Mouse (Mus musculus) thymus, adult 2 months (tissue): ENCODE results near the gene Nav3.

Experiments used
- CTCF ChIP-seq: fragments of 200-500 bp; IDR thresholded peaks from 2 replicates; pipeline ENCODE4 v1.5.1; 2012; ENCODE audit warnings: mild to moderate bottlenecking, control low read depth, low read length, moderate library complexity, borderline replicate concordance; ENCODE audit not compliant: control insufficient read depth, poor library complexity, insufficient read depth; ENCODE audit errors: extremely low read depth
- POLR2A ChIP-seq: fragments of 200-500 bp; IDR thresholded peaks from 2 replicates; pipeline ENCODE4 v1.6.1; 2012; ENCODE audit warnings: mild to moderate bottlenecking, low read length, control low read depth, moderate library complexity; ENCODE audit not compliant: control insufficient read depth, poor library complexity, insufficient read depth; ENCODE audit errors: extremely low read depth

GRCm38 (mm10) chr10:110112669-110113458 is 343.1 kb downstream of the Nav3 start:
- TF ChIP-seq POLR2A (no peak), CTCF (no peak)
